Mouse (Mus musculus) liver, postnatal 0 days (tissue): ENCODE data around the gene Tarsl2. TPM values are rescaled to one million over a fixed set of nuclear protein-coding genes. Genes with fewer than 3 reads are reported as not detected.

Source experiments
- ATAC-seq: fragments of 200-750 bp; cut with Nextera tagmentation; 2 replicates; pipeline ENCODE4 v1.8.0; 2017; ENCODE audit warnings: mild to moderate bottlenecking, moderate library complexity
- DNase-seq: peaks from one replicate; pipeline ENCODE4 v3.0.0-alpha.2; 2016
- H3K27ac ChIP-seq: fragments of 300-500 bp; sonication (generic); 2 replicates; pipeline ENCODE4 v1.5.1; 2014; ENCODE audit warnings: antibody characterized with exemption, moderate library complexity, mild to moderate bottlenecking, low read depth
- H3K27me3 ChIP-seq: fragments of 300-500 bp; sonication (generic); 2 replicates; pipeline ENCODE4 v1.6.1; 2014; ENCODE audit warnings: low read length, control low read depth, mixed read lengths; ENCODE audit not compliant: insufficient read depth
- H3K36me3 ChIP-seq: fragments of 300-500 bp; sonication (generic); replicated peaks from 2 replicates; pipeline ENCODE4 v1.6.1; 2014; ENCODE audit warnings: mild to moderate bottlenecking, control low read depth, low read length, moderate library complexity, mixed read lengths; ENCODE audit not compliant: insufficient read depth
- H3K4me1 ChIP-seq: fragments of 300-500 bp; sonication (generic); 2 replicates; pipeline ENCODE4 v1.6.1; 2014; ENCODE audit warnings: antibody characterized with exemption, mild to moderate bottlenecking, control low read depth; ENCODE audit not compliant: insufficient read depth
- H3K4me2 ChIP-seq: fragments of 300-500 bp; sonication (generic); 2 replicates; pipeline ENCODE4 v1.6.1; 2014; ENCODE audit warnings: low read depth, mild to moderate bottlenecking, low read length, moderate library complexity, mixed read lengths
- H3K4me3 ChIP-seq: fragments of 300-500 bp; sonication (generic); 2 replicates; pipeline ENCODE4 v1.5.1; 2014; ENCODE audit warnings: low read depth, low read length
- H3K9ac ChIP-seq: fragments of 300-500 bp; sonication (generic); replicated peaks from 2 replicates; pipeline ENCODE4 v1.6.1; 2014; ENCODE audit warnings: mild to moderate bottlenecking, moderate library complexity
- H3K9me3 ChIP-seq: fragments of 300-500 bp; sonication (generic); 2 replicates; pipeline ENCODE4 v1.6.1; 2016; ENCODE audit warnings: mild to moderate bottlenecking, control low read depth, low read length, mixed read lengths
- CTCF ChIP-seq: sonication (generic); IDR thresholded peaks from 2 replicates; pipeline ENCODE4 v1.5.1; 2016; ENCODE audit warnings: antibody characterized with exemption, low read depth
- EP300 ChIP-seq: IDR thresholded peaks from 2 replicates; pipeline ENCODE4 v1.6.1; 2016; ENCODE audit warnings: antibody characterized with exemption, low read depth, mild to moderate bottlenecking
- WGBS: fragments of 180-500 bp; shearing (Covaris S2); extraction: QIAGEN DNeasy Blood & Tissue Kit; methylation state at CpG from one replicate; pipeline ENCODE4 v1.1.7; 2014; ENCODE audit not compliant: insufficient replicate concordance; 5-methylcytosine and 5-hydroxymethylcytosine counted together
- polyA plus RNA-seq: library from polyadenylated mRNA; unstranded; fragments of >200 nt; fragmentation: Nextera tagmentation; extraction: Ambion mirVana; gene quantifications from 2 replicates; pipeline ENCODE4 v1.2.1, GENCODE M21; 2015

Gene Tarsl2
- polyA plus RNA-seq, 1 experiment from 2014 or later, result 5.9 TPM

DNA sequence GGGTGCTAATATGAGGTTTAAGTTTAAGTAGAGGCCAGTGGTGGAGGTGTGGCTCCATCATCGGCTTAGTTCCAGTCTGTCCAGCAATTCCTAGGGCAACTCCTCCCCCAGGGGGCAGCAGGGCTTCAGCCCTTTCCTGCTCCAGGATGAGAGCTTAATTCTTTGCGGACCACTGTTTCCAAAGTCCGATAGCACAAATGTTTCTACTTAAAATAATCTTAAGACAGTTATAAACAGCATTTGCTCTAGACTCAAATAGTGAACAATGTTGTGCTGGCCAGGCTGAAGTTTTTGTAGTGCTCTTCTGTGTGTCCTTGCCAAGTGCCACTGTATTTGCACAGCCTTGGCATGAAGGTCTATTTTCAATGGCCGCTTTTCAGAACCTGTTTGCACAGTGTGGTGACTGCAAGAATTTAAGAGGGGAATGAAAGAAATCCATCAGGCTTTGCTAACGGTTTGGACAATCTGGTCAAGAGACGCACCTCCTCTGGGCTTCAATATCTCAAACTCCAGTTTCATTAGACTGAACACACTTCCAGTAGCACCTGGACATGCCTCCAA is 757 bp upstream of the Tarsl2 start:
- H3K9me3 ChIP-seq, result no peaks in the 10 kb centered on the region
- no peak for ATAC-seq
- 44% methylated on average over 6 of the region's 6 CpGs for WGBS
- no peak overlapping the region for H3K9ac ChIP-seq
- 0 out of 2 replicates have a peak, but pooled peaks cover 6% of the 10 kb centered on the region for H3K27me3 ChIP-seq
- DNase-seq, result no peak
- H3K36me3 ChIP-seq, result peaks cover 6% of the 10 kb centered on the region
- H3K4me2 ChIP-seq, result peak overlapping the region; percentile 79
- H3K27ac ChIP-seq, result no peak overlapping the region
- H3K4me1 ChIP-seq, result peaks cover 15% of the 10 kb centered on the region
- H3K4me3 ChIP-seq, result peak overlapping the region; percentile 81
- peak; percentile 17; the same call in 1 of the 2 replicates for TF ChIP-seq CTCF
- TF ChIP-seq EP300, result no peak

GRCm38 (mm10) chr7:65645996-65646395 is 1.3 kb downstream of the Tarsl2 start:
- Histone ChIP-seq H3K4me2 (peak overlapping the region; percentile 79), H3K9ac (peak overlapping the region; percentile 46), H3K27me3 (0 out of 2 replicates have a peak, but pooled peaks cover 6% of the 10 kb centered on the region), H3K27ac (no peak overlapping the region), H3K36me3 (peaks cover 11% of the 10 kb centered on the region), H3K4me1 (peaks cover 7% of the 10 kb centered on the region), H3K4me3 (peak overlapping the region; percentile 81), H3K9me3 (no peaks in the 10 kb centered on the region)
- WGBS, result 73% methylated on average over 8 of the region's 8 CpGs
- ATAC-seq (no peak), DNase-seq (no peak)
- no peak for TF ChIP-seq CTCF
- TF ChIP-seq EP300, result no peak

DNA sequence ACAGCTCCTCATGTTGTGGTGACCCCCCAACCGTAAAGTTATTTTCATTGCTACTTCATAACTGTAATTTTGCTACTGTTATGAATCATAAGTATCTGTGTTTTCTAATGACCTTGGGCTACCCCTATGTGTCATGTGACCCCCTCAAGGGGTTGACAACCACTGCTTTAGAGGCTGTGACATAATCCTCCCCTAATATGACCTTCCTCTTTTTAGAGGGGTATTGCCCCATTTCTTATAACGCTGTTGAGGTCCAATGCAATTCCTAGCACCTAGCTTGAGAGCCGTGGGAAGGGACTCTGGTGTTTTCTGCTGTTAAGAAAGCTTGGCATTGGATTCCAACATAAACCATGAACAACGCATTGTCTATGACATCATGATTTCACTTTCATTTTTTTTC is 6.0 kb downstream of the Tarsl2 start:
- Histone ChIP-seq H3K4me1 (peaks cover 4% of the 10 kb centered on the region; the same call in 1 of the 2 replicates), H3K4me3 (no peak overlapping the region), H3K27ac (no peak overlapping the region), H3K4me2 (no peak overlapping the region), H3K27me3 (no peaks in the 10 kb centered on the region), H3K9me3 (no peaks in the 10 kb centered on the region), H3K36me3 (peaks cover 30% of the 10 kb centered on the region), H3K9ac (no peak overlapping the region)
- TF ChIP-seq EP300 (no peak), CTCF (no peak)
- DNase-seq (no peak), ATAC-seq (no peak)
- WGBS, result 82% methylated on average over 4 of the region's 4 CpGs

GRCm38 (mm10) chr7:65657490-65658120 is 12.9 kb downstream of the Tarsl2 start:
- no peaks in the 10 kb centered on the region for H3K9me3 ChIP-seq
- H3K9ac ChIP-seq, result no peak overlapping the region
- TF ChIP-seq EP300, result peak; percentile 28; the same call in 1 of the 2 replicates
- TF ChIP-seq CTCF, result no peak
- H3K4me1 ChIP-seq, result no peaks in the 10 kb centered on the region
- 62% methylated on average over 2 of the region's 2 CpGs for WGBS
- no peak overlapping the region for H3K4me3 ChIP-seq
- no peak overlapping the region for H3K4me2 ChIP-seq
- ATAC-seq (no peak), DNase-seq (no peak)
- no peak overlapping the region for H3K27ac ChIP-seq
- H3K27me3 ChIP-seq, result no peaks in the 10 kb centered on the region
- H3K36me3 ChIP-seq, result peaks cover 31% of the 10 kb centered on the region

DNA sequence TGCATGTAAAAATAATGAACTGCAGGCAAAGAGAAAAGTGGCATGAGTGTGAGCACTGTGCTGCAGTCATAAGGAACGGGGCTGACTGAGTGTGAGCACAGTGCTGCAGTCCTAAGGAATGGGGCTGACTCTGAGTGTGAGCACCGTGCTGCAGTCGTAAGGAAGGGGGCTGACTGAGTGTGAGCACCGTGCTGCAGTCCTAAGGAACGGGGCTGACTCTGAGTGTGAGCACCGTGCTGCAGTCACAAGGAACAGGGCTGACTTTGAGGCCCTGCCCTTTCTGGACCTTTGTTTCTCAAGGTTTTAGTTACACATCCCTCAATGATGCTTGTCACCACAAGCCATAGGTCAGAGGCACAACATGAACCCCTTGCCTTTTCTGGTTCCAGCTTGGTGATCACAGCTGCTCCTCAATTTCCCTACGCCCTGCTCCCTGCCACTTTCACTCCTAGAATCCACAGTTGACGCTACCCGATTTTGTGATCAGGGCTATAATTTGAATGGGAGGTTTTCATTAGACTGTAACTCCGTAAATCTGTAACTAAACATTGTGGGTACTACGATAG is 18.6 kb downstream of the Tarsl2 start:
- ATAC-seq (no peak), DNase-seq (no peak)
- Histone ChIP-seq H3K4me3 (no peak overlapping the region), H3K36me3 (peaks cover 26% of the 10 kb centered on the region), H3K4me1 (no peaks in the 10 kb centered on the region), H3K27me3 (no peaks in the 10 kb centered on the region), H3K27ac (no peak overlapping the region), H3K4me2 (no peak overlapping the region), H3K9me3 (no peaks in the 10 kb centered on the region), H3K9ac (no peak overlapping the region)
- 89% methylated on average over 11 of the region's 11 CpGs for WGBS
- TF ChIP-seq CTCF (no peak), EP300 (no peak)

DNA sequence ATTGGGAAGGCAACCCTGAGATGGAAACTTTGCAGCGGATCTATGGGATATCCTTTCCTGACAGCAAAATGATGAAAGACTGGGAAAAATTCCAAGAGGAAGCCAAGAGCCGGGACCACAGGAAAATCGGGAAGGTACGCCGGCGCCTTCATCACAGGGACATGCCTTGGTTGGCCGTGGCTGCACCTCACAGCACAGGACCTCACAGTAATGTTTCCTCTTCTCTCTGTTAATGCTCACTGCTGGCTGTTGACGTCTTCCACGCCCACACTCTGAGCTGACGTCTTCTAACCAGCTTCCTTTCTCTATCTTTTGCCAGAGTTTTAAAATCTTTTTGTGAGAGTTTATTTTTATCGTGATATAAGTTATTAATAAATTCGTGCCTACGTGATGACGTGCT is 19.2 kb downstream of the Tarsl2 start:
- WGBS, result 85% methylated on average over 14 of the region's 14 CpGs
- no peak for DNase-seq
- Histone ChIP-seq H3K9me3 (no peaks in the 10 kb centered on the region), H3K4me3 (no peak overlapping the region), H3K36me3 (peaks cover 26% of the 10 kb centered on the region), H3K4me1 (no peaks in the 10 kb centered on the region), H3K9ac (no peak overlapping the region), H3K27ac (no peak overlapping the region), H3K4me2 (no peak overlapping the region), H3K27me3 (no peaks in the 10 kb centered on the region)
- no peak for ATAC-seq
- TF ChIP-seq CTCF (no peak), EP300 (no peak)
